Mouse (Mus musculus) thymus, postnatal 25 days (tissue): ENCODE measurements at regions not wholly inside any gene's neighbourhood (a gene's known extent, or its start where the extent isn't known, plus 50 kb on each side); places are given as distances from the start of the nearest gene placed in this dataset.
"Not testable (repeated sequence)": the region's sequence is repeated elsewhere in the genome, so short reads cannot be mapped to it uniquely, and the experiment has no call there.

Experiments used
- DNase-seq: peaks from one replicate; pipeline ENCODE4 v3.0.0; 2022

DNA sequence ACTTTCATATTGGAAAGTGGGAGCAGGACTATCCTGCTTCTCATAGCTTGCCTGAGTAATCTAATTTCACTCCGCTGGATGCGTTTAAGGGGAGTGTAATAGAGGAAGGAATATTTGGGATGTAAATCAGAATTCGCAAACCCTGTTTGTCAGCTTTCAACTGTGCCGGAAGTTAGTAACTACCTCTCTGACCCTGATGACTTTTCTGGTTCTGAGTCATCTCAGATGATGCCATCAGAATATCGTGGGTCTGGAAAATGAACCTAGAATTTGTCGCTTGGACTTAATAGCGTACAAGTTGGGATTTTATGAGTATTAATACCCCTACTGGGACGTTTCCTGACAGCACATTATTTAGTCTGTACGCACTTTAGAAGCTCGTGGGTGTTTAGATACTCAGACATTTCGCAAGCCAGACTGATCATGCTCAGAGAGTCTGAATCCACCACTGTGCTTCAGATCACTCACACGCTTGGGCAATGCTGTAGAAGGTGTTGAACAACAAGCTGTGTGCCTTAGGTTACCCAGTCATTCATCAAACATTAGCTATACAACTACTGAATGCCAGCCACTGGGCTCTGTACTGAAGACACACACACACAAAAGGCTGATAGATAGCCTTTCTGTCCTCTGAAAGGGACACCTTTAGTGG lies 131.1 kb downstream of the Phlda1 start:
- DNase-seq = no peak

- no peak for DNase-seq
Observed at GRCm38 (mm10) chr10:111639866-111640265, 133.8 kb downstream of the Phlda1 start.

DNA sequence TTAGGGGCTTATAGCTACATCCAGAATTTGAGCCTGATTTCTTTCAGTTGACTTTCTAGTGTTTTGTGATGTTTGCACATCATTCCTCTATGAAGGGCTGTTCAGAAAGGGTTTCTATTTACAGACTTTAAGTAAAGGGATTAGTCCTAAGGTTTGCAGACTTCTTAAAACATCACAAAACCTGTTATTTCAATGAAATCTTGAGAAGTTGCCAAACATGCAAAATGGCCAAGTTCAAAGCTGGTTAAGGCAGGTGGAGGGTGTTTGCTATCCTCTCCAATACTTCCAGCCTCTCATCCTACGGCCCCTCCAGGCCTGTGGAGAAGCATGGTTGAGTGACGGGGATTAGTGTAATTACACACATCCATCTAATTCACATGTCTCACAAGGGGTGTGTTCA lies 136.6 kb downstream of the Phlda1 start:
- no peak for DNase-seq

DNA sequence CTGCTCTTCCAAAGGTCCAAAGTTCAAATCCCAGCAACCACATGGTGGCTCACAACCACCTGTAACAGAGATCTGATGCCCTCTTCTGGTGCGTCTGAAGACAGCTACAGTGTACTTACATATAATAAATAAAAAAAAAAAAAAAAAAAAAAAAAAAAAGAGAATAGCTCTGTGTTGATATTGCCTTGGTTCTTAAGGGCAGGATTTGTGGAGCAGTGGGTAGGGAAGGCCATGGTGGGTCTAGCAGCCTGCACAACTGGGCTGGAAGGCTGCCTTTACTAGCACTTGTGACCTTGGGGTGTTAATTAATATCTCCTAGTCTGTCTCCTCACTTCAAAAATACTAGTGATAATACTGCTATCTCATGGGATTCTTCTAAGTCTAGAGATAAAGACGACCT lies 147.7 kb downstream of the Phlda1 start:
- not testable (repeated sequence) for DNase-seq

GRCm38 (mm10) chr10:111654364-111655226 lies 148.5 kb downstream of the Phlda1 start:
- no peak for DNase-seq

DNA sequence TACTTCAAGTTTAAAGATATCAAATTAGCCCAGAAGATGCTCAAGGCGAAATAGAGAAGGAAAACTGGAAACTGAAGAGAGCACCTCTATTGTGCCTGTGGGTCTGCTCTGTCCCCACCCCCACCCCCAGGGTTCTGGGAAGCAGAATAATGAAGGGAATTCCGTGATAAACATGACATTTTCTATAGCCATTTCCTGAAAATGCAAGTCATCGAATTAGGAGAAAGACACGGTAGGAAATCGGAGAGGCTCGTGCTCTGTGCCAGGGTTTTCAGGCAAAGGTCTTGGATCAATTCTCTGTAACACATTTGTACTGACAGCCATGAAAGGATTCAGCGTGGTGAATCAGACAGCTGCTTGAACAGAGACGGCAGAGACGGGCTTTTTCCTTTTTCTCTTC lies 152.7 kb downstream of the Phlda1 start:
- DNase-seq = no peak

DNA sequence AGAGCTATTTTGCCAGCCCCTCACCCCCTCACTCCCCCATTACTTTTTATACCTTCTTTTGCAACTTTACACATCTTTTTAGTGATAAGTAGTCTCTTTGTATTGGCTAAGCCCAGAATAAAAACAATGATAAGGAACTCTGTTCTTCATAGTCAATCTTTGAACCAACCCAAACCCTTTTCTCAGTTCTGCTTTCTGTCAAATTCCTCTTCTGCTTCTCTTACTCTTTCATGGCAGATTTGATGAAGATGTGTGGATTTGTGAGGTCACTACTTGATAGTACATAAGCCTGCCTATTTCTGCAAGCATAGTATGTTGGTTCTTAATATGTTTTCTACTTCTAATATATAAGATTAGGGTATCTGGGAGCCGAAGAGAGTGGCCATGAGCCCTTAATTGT lies 156.6 kb downstream of the Phlda1 start:
- no peak for DNase-seq

DNA sequence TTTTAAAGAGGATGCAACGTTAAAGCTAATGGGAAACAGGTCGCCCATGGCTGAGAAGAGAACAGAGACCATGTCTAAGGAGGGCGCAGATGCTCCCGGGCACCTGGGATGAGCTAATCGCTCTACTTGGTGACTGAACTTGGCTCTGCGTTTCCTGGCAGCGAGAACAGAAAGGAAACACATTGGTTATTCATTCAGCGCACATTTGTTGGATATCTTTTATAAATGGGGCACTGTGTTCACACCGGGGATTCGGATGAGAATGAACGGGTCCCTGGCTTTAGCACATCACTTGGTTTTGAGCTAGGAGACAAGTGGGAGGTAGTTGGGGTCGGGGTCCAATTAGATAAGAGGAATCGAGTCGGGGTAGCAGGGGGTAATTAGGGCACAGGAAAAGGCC lies 159.7 kb downstream of the Phlda1 start:
- no peak for DNase-seq

DNA sequence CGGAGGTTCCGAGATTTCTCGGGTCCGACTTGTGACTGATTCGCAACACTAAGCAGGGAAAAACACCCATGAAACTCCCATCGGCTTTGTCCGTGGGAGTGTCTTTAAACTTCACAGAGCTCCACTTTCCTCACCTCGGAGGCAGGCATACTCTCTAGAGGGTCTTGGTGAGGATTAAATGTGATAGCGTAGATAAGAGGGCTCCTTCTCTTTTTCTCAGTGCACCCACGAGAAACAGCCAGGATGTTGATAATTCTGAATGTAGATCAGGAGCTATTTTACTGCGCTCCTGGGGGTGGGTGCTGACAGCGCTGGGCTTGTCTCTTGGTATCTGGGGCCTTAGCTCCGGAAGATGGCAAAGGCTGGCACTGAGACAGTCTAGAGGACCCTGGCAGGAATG lies 160.9 kb downstream of the Phlda1 start:
- DNase-seq = no peak

DNA sequence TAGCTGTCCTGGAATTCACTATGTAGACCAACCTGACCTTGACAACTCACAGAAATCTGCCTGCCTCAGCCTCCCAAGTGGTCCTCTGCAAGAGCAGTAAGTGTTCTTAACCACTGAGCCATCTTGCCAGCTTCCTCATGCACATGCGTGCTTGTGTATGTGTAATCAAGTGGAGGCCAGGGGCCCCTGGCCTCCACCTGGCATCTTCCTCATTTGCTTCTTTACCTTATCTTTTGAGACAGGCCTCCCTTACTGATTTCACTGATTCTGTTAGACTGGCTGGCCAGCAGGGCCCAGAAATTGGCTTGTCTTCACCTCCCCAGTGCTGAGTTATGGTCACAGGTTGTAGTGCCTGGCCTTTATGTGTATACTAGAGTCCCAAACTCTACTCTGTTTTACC lies 162.6 kb downstream of the Phlda1 start:
- DNase-seq = no peak

DNA sequence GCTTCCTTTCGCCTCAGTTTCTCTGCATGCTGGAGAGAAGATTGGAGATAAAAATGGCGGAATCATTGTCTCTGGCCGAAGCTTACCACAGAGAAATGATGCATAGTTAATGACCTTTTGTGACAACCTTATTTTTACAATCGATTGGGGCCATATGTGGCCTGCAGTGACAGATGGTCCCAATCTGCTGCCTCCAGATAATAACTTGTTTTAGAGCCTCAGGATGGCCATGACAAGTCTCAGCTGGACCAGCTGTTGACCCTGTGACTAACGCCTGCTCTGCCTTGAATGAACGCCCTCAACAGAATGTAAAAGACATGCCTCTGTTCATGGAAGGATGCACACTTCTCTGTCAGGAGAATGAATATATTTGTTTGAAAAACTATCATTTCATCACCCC lies 163.6 kb downstream of the Phlda1 start:
- DNase-seq = no peak

GRCm38 (mm10) chr10:111670666-111671065 lies 164.6 kb downstream of the Phlda1 start:
- no peak for DNase-seq

DNA sequence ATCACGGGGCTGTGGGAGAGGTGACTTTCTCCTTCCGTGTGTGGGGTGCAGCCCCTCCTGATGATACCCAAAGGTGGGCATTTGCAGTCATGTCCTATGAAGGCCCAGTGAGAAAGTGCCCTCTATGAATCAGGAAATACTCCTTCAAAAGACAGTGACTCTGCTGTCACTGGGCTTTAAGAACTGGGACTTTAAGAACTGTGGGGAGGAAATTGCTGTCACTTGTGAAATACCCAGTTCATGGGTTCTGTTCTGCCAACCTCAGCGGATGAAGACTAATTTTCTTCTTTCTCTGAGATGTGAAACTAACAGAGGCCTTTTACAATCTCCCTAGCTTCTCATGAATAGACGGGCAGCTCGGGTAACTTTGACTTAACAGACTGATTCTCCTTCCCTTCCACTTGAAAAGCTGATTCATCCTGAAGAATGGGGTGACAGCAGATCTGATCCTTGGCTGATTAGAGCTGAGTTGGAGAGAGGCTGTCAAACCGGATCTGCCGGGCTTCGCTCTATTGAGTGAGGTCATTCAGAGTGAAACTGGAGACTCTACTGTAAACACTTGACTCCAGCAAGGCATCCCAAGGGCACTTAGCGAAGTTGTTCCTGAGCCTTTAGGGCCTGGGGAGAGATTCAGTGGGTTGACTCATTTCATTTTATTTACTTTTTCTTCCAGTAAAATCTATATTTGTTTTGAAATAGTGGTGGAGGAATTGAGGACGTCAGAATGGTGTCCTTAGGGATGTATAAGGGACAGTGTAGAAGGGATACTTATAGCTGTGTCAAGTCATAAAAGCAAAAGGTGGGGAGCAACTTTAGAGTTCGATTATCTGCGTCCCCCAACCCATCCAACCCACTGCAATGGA lies 166.6 kb downstream of the Phlda1 start:
- no peak for DNase-seq

- no peak for DNase-seq
Observed at GRCm38 (mm10) chr10:111673317-111673610, 167.2 kb downstream of the Phlda1 start.

DNA sequence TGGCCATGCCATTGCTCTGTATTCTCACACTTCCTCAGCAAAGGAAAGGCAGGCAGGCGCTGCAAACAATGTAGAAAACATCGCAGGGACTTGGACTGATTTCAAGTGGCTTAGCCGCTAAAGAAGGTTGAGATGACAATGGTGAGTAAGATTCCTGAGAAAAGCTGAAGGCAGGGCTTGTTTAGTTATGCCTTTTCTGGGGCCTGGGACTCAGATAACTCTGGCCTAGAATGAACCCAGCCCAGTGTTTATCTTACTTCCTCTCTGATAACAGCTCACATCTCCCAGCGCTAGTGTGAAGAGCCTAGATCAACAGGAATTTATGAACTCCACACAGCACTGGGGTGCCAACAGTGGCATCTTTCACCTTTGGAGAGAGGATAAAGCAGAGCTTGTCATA lies 170.2 kb downstream of the Phlda1 start:
- DNase-seq = no peak

GRCm38 (mm10) chr10:111680919-111681318 lies 174.8 kb downstream of the Phlda1 start:
- DNase-seq = no peak

DNA sequence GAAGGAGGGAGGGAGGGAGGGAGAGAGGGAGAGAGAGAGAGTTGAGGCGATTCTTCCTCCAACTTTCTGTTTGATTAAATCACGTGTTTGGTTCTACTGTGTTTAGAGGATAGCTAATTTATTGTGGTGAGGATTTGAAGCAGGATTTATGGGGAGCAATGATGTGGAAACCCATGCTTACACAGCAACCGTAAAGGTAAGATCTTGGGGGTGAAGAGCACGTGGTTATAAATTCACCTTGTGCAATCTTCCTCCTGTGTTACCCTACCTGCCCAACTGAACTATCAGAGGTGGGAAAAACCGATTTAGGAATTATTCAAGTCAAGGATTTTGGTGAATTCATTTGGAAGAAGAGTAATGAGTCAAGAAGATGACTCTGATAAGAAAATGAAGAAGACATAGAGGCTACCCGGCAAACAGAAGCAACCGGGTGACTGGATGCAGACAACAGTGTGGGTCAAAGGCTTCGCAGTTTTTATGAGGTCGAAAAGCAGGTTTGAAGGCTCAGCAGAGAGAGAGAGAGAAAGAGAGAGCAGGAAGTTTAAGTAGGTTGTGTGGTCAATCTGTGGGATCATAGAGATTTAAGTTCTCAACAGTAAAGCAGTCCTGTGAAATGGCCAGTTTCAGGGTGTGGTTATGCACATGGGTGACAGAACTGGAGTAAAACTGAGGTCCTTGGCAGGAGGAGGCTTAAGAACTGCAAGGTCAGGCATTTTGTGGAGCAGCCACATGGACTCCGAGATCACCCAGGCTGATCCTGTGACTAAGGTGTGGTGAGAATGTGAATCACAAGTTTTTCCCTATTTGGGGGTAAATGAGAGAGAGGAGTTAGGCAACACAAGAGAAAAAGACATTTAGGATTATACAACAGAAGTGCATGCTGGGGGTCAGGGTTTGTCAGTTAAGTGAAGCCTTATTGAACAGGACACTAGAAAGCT lies 178.6 kb downstream of the Phlda1 start:
- DNase-seq = no peak

GRCm38 (mm10) chr10:111686585-111686984 lies 180.5 kb downstream of the Phlda1 start:
- no peak for DNase-seq

DNA sequence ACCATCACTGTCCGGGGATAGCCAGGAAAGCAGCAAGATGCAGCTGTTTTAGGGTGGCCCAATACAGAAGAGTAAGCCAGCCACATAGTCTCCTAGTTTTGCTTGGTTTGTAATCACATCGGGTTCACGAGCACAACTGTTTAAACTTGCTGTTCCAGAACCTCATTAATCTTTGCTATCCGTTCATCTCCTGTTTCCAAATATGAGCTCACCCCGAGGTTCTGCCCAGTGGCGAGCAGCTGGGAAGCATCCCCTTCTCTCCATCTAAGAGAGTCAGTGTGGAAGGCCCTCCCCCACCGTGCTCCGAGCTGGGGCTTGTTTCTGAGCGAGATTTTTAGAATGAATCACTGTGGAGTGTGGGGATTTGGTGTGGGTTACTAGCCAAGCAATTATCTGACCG lies 183.5 kb downstream of the Phlda1 start:
- no peak for DNase-seq

DNA sequence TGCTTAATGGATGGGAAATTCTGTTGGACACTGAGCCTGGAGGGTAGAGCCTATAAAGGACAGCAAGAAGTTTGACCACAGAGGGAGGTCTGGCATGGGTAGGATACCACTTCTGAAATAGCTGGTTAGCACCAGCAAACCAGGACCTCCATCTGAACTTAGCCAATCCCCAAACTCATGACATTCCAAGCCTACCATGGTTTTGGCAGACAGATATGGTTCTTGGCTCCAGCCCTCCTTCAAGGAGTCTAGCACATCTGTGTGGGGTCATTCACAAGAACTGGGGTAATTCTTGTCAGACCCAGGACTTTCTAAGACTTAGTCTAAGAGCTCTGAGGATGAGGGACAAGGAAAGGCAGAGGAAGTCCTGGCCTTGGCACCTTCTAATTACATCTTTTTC lies 187.7 kb downstream of the Phlda1 start:
- no peak for DNase-seq

- DNase-seq = no peak
Observed at GRCm38 (mm10) chr10:111694227-111695200, 188.4 kb downstream of the Phlda1 start.
